Mouse (Mus musculus) lung, embryonic 15.5 days (tissue): Measurements from ENCODE around the gene Fars2. TPM values are rescaled to one million over a fixed set of nuclear protein-coding genes. Genes with fewer than 3 reads are reported as not detected.

Source experiments
- ATAC-seq: fragments of 200-750 bp; cut with Nextera tagmentation; 2 replicates; pipeline ENCODE4 v1.8.0; 2017; ENCODE audit warnings: moderate number of reproducible peaks, borderline replicate concordance; ENCODE audit not compliant: low FRiP score, low TSS enrichment; ENCODE audit errors: extremely low read depth
- H3K27ac ChIP-seq: fragments of 300-500 bp; sonication (generic); 2 replicates; pipeline ENCODE4 v1.5.1; 2015; ENCODE audit warnings: moderate library complexity, mild to moderate bottlenecking, inconsistent platforms
- H3K27me3 ChIP-seq: fragments of 300-500 bp; sonication (generic); 2 replicates; pipeline ENCODE4 v1.6.1; 2015; ENCODE audit warnings: inconsistent platforms
- H3K36me3 ChIP-seq: fragments of 300-500 bp; sonication (generic); 2 replicates; pipeline ENCODE4 v1.6.1; 2015; ENCODE audit warnings: inconsistent platforms
- H3K4me1 ChIP-seq: fragments of 300-500 bp; sonication (generic); 2 replicates; pipeline ENCODE4 v1.6.1; 2015; ENCODE audit warnings: inconsistent platforms
- H3K4me2 ChIP-seq: fragments of 300-500 bp; sonication (generic); 2 replicates; pipeline ENCODE4 v1.6.1; 2015; ENCODE audit warnings: inconsistent platforms, mild to moderate bottlenecking, moderate library complexity
- H3K4me3 ChIP-seq: fragments of 300-500 bp; sonication (generic); 2 replicates; pipeline ENCODE4 v1.5.1; 2015; ENCODE audit warnings: mild to moderate bottlenecking, inconsistent platforms
- H3K9ac ChIP-seq: fragments of 300-500 bp; sonication (generic); 2 replicates; pipeline ENCODE4 v1.6.1; 2015; ENCODE audit warnings: inconsistent platforms
- H3K9me3 ChIP-seq: fragments of 300-500 bp; sonication (generic); 2 replicates; pipeline ENCODE4 v1.6.1; 2016; ENCODE audit warnings: inconsistent platforms
- WGBS: fragments of 180-500 bp; shearing (Covaris S2); methylation state at CpG from one replicate; pipeline ENCODE4 v1.1.7; 2015; 5-methylcytosine and 5-hydroxymethylcytosine counted together
- polyA plus RNA-seq: library from polyadenylated mRNA; unstranded; fragments of >200 nt; fragmentation: Nextera tagmentation; extraction: Ambion mirVana; gene quantifications from 2 replicates; pipeline ENCODE4 v1.2.1, GENCODE M21; 2015

Gene Fars2
- polyA plus RNA-seq, 1 experiment from 2014 or later, result 37.3 TPM

GRCm38 (mm10) chr13:36696351-36696771 is 579.1 kb downstream of the Fars2 start:
- H3K27ac ChIP-seq, result no peak overlapping the region
- ATAC-seq, result no peak
- no peak overlapping the region for H3K9ac ChIP-seq
- H3K36me3 ChIP-seq, result no peaks in the 10 kb centered on the region
- no peaks in the 10 kb centered on the region for H3K9me3 ChIP-seq
- no peaks in the 10 kb centered on the region for H3K4me1 ChIP-seq
- WGBS, result 68% methylated on average over 8 of the region's 8 CpGs
- no peaks in the 10 kb centered on the region for H3K27me3 ChIP-seq
- H3K4me2 ChIP-seq, result no peak overlapping the region
- H3K4me3 ChIP-seq, result no peak overlapping the region

GRCm38 (mm10) chr13:36707088-36707690 is 590.0 kb downstream of the Fars2 start:
- 49% methylated on average over 3 of the region's 3 CpGs for WGBS
- Histone ChIP-seq H3K27ac (no peak overlapping the region), H3K27me3 (no peaks in the 10 kb centered on the region), H3K9me3 (no peaks in the 10 kb centered on the region), H3K36me3 (no peaks in the 10 kb centered on the region), H3K4me1 (no peaks in the 10 kb centered on the region), H3K9ac (no peak overlapping the region), H3K4me3 (no peak overlapping the region), H3K4me2 (no peak overlapping the region)
- ATAC-seq, result no peak

- Histone ChIP-seq H3K4me3 (no peak overlapping the region), H3K36me3 (no peaks in the 10 kb centered on the region), H3K27ac (no peak overlapping the region), H3K4me2 (no peak overlapping the region), H3K4me1 (no peaks in the 10 kb centered on the region), H3K9me3 (no peaks in the 10 kb centered on the region), H3K9ac (no peak overlapping the region), H3K27me3 (no peaks in the 10 kb centered on the region)
- 53% methylated on average over 2 of the region's 2 CpGs for WGBS
- no peak for ATAC-seq
Measured at GRCm38 (mm10) chr13:36714101-36714500, 596.9 kb downstream of the Fars2 start.

GRCm38 (mm10) chr13:36716708-36717107 is 599.5 kb downstream of the Fars2 start:
- no peak for ATAC-seq
- Histone ChIP-seq H3K4me2 (no peak overlapping the region), H3K9ac (no peak overlapping the region), H3K9me3 (no peaks in the 10 kb centered on the region), H3K4me3 (no peak overlapping the region), H3K27ac (no peak overlapping the region), H3K4me1 (no peaks in the 10 kb centered on the region), H3K27me3 (peaks cover 23% of the 10 kb centered on the region), H3K36me3 (no peaks in the 10 kb centered on the region)
- 46% methylated on average over 2 of the region's 2 CpGs for WGBS

- Histone ChIP-seq H3K4me1 (no peaks in the 10 kb centered on the region), H3K27me3 (peaks cover 30% of the 10 kb centered on the region), H3K27ac (no peak overlapping the region), H3K36me3 (no peaks in the 10 kb centered on the region), H3K9ac (no peak overlapping the region), H3K4me2 (no peak overlapping the region), H3K9me3 (no peaks in the 10 kb centered on the region), H3K4me3 (no peak overlapping the region)
- WGBS, result 51% methylated on average over 3 of the region's 3 CpGs
- no peak for ATAC-seq
Measured at GRCm38 (mm10) chr13:36717376-36717775, 600.2 kb downstream of the Fars2 start.

GRCm38 (mm10) chr13:36720297-36721017 is 603.2 kb downstream of the Fars2 start:
- H3K9ac ChIP-seq, result no peak overlapping the region
- peaks cover 61% of the 10 kb centered on the region for H3K27me3 ChIP-seq
- H3K36me3 ChIP-seq, result no peaks in the 10 kb centered on the region
- H3K27ac ChIP-seq, result no peak overlapping the region
- no peaks in the 10 kb centered on the region for H3K9me3 ChIP-seq
- H3K4me2 ChIP-seq, result no peak overlapping the region
- H3K4me1 ChIP-seq, result peaks cover 13% of the 10 kb centered on the region; the same call in 1 of the 2 replicates
- 91% methylated on average over 5 of the region's 5 CpGs for WGBS
- no peak overlapping the region for H3K4me3 ChIP-seq
- ATAC-seq, result no peak

GRCm38 (mm10) chr13:36722309-36722708 is 605.1 kb downstream of the Fars2 start:
- H3K27me3 ChIP-seq, result peaks cover 78% of the 10 kb centered on the region
- H3K9me3 ChIP-seq, result no peaks in the 10 kb centered on the region
- H3K4me2 ChIP-seq, result no peak overlapping the region
- no peak overlapping the region for H3K9ac ChIP-seq
- H3K4me3 ChIP-seq, result no peak overlapping the region
- H3K36me3 ChIP-seq, result no peaks in the 10 kb centered on the region
- H3K4me1 ChIP-seq, result peaks cover 24% of the 10 kb centered on the region
- ATAC-seq, result no peak
- no peak overlapping the region for H3K27ac ChIP-seq

- H3K27ac ChIP-seq, result no peak overlapping the region
- H3K9me3 ChIP-seq, result no peaks in the 10 kb centered on the region
- ATAC-seq, result no peak
- WGBS, result 1% methylated on average over 13 of the region's 15 CpGs
- H3K4me2 ChIP-seq, result no peak overlapping the region
- H3K27me3 ChIP-seq, result peaks cover 92% of the 10 kb centered on the region
- no peak overlapping the region for H3K4me3 ChIP-seq
- H3K4me1 ChIP-seq, result peaks cover 27% of the 10 kb centered on the region
- H3K9ac ChIP-seq, result no peak overlapping the region
- no peaks in the 10 kb centered on the region for H3K36me3 ChIP-seq
Measured at GRCm38 (mm10) chr13:36723726-36724300, 606.6 kb downstream of the Fars2 start.

GRCm38 (mm10) chr13:36724533-36725470 is 607.6 kb downstream of the Fars2 start:
- H3K4me3 ChIP-seq, result peak overlapping the region; percentile 7; the same call in 1 of the 2 replicates

GRCm38 (mm10) chr13:36725881-36726280 is 608.7 kb downstream of the Fars2 start:
- Histone ChIP-seq H3K4me1 (peaks cover 27% of the 10 kb centered on the region), H3K36me3 (no peaks in the 10 kb centered on the region), H3K9ac (no peak overlapping the region), H3K27me3 (peaks cover 97% of the 10 kb centered on the region), H3K4me2 (no peak overlapping the region), H3K4me3 (no peak overlapping the region), H3K9me3 (no peaks in the 10 kb centered on the region), H3K27ac (no peak overlapping the region)
- 2% methylated on average over 8 of the region's 8 CpGs for WGBS
- ATAC-seq, result no peak

More at GRCm38 (mm10) chr13:36724533-36725470, 607.6 kb downstream of the Fars2 start:
- Histone ChIP-seq H3K9me3 (no peaks in the 10 kb centered on the region), H3K36me3 (no peaks in the 10 kb centered on the region), H3K9ac (no peak overlapping the region), H3K27ac (no peak overlapping the region), H3K27me3 (peaks cover 98% of the 10 kb centered on the region), H3K4me2 (peak overlapping the region; percentile 39), H3K4me1 (peaks cover 27% of the 10 kb centered on the region)
- ATAC-seq, result no peak
- 1% methylated on average over 40 of the region's 40 CpGs for WGBS

- Histone ChIP-seq H3K4me3 (peak overlapping the region; percentile 35), H3K27me3 (peaks cover 97% of the 10 kb centered on the region), H3K4me2 (peak overlapping the region; percentile 58), H3K36me3 (no peaks in the 10 kb centered on the region), H3K27ac (no peak overlapping the region), H3K9me3 (no peaks in the 10 kb centered on the region), H3K4me1 (peaks cover 30% of the 10 kb centered on the region), H3K9ac (no peak overlapping the region)
- under 1% methylated on average over 24 of the region's 24 CpGs for WGBS
- ATAC-seq, result no peak
Measured at GRCm38 (mm10) chr13:36726551-36726950, 609.3 kb downstream of the Fars2 start.
